Mouse (Mus musculus): ENCODE data around the gene Olfr1382.

GRCm38 (mm10) chr11:49519348-49519747 is 8.7 kb upstream of the Olfr1382 start, which contains the start of gene Olfr1383:
- no peak for TF ChIP-seq POLR2A (IDR thresholded peaks at IDR 0.05; ENCODE audit: control insufficient read depth, low read depth, low read length)
- TF ChIP-seq CTCF (IDR thresholded peaks at IDR 0.05; ENCODE audit: control insufficient read depth, insufficient read depth, insufficient replicate concordance, low read depth, low read length) = no peak
